Mouse (Mus musculus) layer of hippocampus, postnatal 25 days (tissue): Measurements from ENCODE around the gene Efcab1. TPM values are rescaled to one million over a fixed set of nuclear protein-coding genes. Genes with fewer than 3 reads are reported as not detected.
"Not testable (repeated sequence)": the region's sequence is repeated elsewhere in the genome, so short reads cannot be mapped to it uniquely, and the experiment has no call there.

Experiments
- DNase-seq, 2 experiments: peaks; one replicate each; pipeline ENCODE4 v3.0.0; 2022; ENCODE audit warnings: mixed read lengths in 2 of 2, low spot score in 1 of 2; ENCODE audit errors: extremely low spot score in 1 of 2
- total RNA-seq, 2 experiments: library from RNA; stranded (reverse); gene quantifications; 2 replicates each; pipeline ENCODE4 v1.2.3; 2021

Efcab1 gene
- 1 to 10 TPM; 5.3 to 5.5 TPM for total RNA-seq

GRCm38 (mm10) chr16:14906393-14907100 is at the start of gene Efcab1:
Efcab1 (plus strand) TSS chr16:14906606.
- DNase-seq: peak; percentile 48 to 52

DNA sequence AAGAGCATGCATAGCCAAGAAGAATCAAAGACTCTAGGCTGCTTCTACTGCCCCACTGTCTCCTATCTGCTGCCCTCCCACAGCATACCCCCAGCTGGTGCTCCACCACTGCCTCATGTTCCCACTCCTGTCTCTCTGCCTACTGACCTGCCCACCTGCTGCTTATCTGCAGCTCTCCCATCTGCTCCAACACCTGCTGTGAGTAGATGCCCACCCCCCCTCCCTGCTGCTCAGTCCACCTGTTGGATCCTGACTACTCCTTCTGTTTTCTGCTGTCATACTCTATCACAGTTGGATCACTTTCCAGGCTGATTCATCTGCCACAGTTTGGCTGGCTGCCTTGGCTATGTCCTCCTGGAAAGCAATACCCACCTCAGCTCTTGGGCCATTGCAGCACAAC is 47.0 kb upstream of the Efcab1 start:
- no peak for DNase-seq

- no peak for DNase-seq
Observed at GRCm38 (mm10) chr16:14884916-14885315, 21.5 kb upstream of the Efcab1 start.

DNA sequence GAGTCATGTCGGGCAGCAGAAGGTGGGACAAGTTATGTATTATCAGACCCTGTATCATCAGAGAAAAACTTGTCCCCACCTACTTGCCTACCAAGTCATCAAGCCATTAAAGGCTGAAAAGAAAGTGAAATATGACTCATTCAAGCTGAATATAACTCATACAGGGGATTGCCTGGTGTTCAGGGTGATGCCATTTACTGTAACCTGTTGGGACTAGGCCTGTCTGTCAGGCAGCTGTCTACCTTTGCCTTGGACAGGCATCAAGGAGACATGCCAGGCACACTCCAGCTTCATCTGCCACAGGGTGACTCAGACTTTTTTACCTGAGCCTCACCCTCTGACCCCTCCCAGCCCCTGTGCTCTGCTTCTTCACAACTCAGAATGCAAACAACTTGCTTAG is 21.0 kb upstream of the Efcab1 start:
- no peak for DNase-seq

DNA sequence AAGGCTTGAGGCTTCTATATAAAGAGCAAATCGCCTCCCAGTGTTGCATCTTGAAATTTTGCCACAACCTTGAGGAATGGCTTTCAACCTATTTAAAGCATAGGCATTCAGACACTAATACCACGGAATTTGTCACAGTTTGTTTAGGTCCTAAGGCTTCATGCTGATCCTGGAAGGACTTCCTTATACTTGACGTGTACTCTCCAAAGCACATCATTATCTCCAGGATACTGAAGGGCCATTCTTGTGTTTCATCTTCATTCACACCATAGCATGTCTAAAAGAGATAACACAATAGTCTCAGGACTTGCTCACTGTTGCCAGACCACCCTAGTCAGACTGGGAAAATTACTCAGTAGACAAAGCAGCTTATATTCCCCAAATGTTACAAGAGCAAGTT is 13.9 kb upstream of the Efcab1 start:
- no peak for DNase-seq

GRCm38 (mm10) chr16:14893864-14894263 is 12.5 kb upstream of the Efcab1 start:
- DNase-seq: no peak

- no peak for DNase-seq
Observed at GRCm38 (mm10) chr16:14894713-14895112, 11.7 kb upstream of the Efcab1 start.

GRCm38 (mm10) chr16:14895543-14895942 is 10.9 kb upstream of the Efcab1 start:
- DNase-seq: no peak

GRCm38 (mm10) chr16:14930711-14931110 is 24.3 kb downstream of the Efcab1 start:
- DNase-seq: not testable (repeated sequence)

GRCm38 (mm10) chr16:14936478-14937166 is 30.2 kb downstream of the Efcab1 start:
- DNase-seq: not testable (repeated sequence)

GRCm38 (mm10) chr16:14939552-14939951 is 33.1 kb downstream of the Efcab1 start:
- no peak for DNase-seq

DNA sequence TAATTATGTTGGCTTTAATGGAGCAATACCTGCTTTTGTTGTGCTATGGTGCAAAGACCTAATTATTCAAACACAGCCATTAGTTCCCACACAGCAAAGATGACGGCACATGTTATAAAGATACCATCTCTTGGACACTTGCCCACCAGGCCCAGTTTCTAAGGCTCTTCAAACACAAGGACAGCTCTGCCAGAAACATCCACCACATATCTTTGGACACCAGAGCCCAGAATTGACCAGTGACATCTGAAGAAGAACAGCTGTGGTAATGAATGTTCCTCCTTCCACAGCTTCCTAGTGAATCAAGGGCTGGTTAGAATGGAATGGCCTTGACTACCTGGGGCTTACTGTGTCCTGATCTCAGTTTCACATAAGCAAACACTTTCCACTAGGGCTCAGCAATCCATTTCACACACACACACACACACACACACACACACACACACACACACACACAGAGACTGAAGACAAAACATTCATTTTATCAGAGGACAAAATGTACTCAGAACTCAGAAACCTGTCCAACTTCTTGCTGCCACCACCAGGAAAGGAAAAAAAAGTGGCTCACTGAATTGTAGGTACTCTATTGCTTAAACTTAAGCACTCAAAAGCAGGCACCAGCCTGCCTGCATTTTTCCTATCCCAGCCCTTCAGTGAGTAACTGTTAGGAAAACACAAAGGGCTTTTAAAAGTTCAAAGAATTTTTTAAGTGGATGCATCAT is 33.7 kb downstream of the Efcab1 start:
- DNase-seq: no peak

DNA sequence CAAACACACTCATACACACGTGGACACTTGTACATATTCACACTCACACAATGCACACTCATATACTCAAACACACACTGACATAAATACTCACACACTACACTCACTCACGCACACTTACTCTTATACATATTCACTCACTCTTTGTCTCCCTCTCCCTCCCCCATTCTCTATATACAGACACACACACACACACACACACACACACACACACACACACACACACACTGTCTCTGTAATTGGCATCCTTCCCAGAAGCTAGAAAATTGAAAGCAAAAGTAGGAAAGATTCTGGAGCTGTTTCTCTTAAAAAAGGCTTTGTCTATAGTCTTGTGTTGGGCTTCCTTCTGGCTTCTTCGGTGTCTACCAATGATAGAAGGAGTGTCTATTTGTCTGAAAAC is 34.5 kb downstream of the Efcab1 start:
- DNase-seq: no peak

DNA sequence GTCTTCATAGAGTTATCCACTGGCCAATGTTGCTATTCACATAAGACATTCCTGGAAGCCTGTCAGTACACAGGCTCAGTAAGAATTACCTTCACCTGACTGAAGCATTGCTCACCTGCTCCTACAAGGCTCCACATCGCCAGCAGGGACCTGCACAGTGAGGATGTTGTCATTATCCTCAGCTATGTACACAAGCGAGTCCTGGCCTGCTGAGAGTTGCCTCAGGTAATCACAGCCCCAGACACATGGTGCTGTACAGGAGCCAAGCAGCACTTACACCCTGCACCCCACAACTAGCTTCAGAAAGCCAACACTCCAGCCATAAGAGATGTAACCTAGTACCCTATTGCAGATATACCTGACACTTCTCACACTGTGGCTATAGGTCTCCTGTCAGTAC is 37.1 kb downstream of the Efcab1 start:
- DNase-seq: no peak

DNA sequence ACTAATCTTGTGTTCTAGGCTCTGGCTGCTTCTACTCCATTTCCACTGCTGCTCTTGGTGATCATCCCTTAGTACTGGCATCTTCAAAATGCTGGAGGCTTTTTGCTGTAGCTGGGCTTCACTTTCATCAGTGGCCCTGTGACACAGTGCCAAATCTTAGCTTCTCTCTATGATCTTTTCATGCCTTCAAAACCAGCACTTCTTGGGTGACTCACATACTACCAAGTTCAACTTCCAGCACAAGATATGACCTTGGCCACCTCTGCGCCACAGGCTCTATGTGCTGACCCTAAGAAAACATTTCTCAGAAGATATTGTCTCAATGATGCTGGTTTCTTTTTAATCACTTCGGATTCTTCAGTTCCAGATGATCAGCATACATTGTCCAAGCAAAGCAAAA is 41.2 kb downstream of the Efcab1 start:
- DNase-seq: not testable (repeated sequence)

- DNase-seq: no peak
Observed at GRCm38 (mm10) chr16:14951894-14952293, 45.5 kb downstream of the Efcab1 start.

DNA sequence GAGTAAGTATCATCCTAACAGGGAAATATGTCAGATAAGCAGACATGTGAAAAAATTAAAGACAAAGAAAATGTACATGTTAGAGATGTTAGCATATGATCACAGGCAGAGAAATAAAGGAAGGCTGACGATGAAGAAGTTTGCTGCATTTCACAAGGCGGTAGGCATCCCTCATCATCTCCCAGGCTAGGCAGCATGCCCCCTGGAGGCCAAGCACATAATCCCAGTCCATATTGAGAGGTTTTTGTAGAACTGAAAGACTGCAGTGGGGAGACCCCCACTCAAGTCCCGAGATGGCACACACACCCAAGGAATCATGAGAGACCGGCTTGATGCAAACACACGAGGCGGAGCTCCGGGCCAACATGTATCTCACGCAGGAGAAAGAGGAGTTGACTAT is 53.3 kb downstream of the Efcab1 start:
- DNase-seq: no peak

GRCm38 (mm10) chr16:14973696-14974095 is 67.3 kb downstream of the Efcab1 start:
- DNase-seq: no peak

DNA sequence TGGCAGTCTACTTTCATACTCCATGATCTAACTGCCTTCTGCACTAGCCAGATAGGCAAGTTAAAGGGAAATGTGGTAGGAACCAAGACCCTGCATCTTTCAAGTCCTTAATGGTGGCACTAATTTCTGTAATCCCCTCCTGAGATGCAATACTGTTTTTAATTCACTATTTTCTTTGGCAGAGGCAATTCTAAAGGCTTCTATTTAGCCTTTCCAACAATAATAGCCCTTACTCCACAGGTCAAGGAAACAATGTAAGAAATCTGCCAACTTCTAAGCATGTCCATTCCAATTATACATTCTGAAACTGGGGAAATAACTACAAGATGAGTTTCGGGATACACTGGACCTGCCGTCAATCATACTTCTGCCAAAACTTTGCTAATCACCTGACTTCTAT is 72.8 kb downstream of the Efcab1 start:
- DNase-seq: no peak

GRCm38 (mm10) chr16:14989614-14990268 is 83.3 kb downstream of the Efcab1 start:
- no peak for DNase-seq

GRCm38 (mm10) chr16:14991001-14991400 is 84.6 kb downstream of the Efcab1 start:
- DNase-seq: no peak
